Comparison of ENCODE assay signal across 33 mouse cellular contexts in the genomic region with DNA sequence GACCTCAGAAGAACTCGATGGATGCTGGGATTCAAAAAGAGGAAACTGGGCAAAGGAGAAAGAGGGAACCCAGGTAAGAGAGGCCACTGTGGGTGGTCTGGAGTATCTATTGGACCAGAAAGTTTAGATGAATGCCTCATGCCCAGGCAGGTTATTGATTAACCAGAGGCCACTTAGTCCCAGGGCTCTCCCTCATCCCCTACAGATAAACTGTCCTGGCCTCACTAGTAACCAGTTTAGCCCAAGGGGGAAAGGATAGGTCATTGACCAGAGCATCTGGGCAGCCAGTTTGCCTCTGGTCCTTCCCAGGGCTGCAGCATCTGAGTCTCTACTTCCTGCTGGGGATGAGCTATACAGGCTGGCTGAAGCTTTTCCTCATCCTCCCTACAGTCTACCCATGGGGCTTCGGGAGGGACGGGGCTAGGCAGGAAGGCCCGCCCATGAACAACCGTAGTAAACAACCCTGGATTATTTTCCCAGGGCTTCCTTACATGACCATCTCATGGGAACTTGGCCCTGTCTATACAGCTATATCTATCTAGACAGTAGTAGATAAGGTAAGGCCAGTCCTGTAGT. TPM values are rescaled to one million over a fixed set of nuclear protein-coding genes. Genes with fewer than 3 reads are reported as not detected.
DNase-seq lines count a peak whose midpoint lies in the region; ATAC-seq and TF ChIP-seq lines count a peak whose summit lies in the region.
"Had no signal": no experiment of that assay in that cellular context is flagged by ENCODE, and none has a peak within 500 bp of the region (broad histone marks: within the 10 kb centered on the region; RNA-seq: fewer than 3 reads in every experiment).

No protein-coding gene starts in this region.

- no peak for TF ChIP-seq POLR2A in kidney, adult 2 months (IDR thresholded peaks at IDR 0.05; ENCODE audit: low read depth, low read length)

- H3K27ac ChIP-seq in kidney, adult 2 months (ENCODE audit: insufficient read depth, low read depth, low read length) = no peak overlapping the region
- H3K27ac ChIP-seq in liver, embryonic 11.5 days (ENCODE audit: low read depth, low read length) = no peak overlapping the region
- no peak overlapping the region for H3K27ac ChIP-seq in liver, postnatal 0 days (ENCODE audit: low read depth)
- H3K27ac ChIP-seq in intestine, embryonic 16.5 days (ENCODE audit: low read length) = no peak overlapping the region
- H3K27ac ChIP-seq: forebrain, embryonic 13.5 days; heart, embryonic 10.5 days; heart, embryonic 15.5 days; hindbrain, embryonic 10.5 days; hindbrain, embryonic 15.5 days; limb, embryonic 12.5 days; liver, embryonic 14.5 days; midbrain, embryonic 12.5 days; neural tube, embryonic 13.5 days had no signal

- no peak overlapping the region for H3K4me3 ChIP-seq in kidney, adult 2 months (ENCODE audit: insufficient read depth, low read depth, low read length)
- no peak overlapping the region for H3K4me3 ChIP-seq in liver, embryonic 11.5 days (ENCODE audit: low read depth, low read length)
- H3K4me3 ChIP-seq in liver, postnatal 0 days (ENCODE audit: low read depth, low read length) = no peak overlapping the region
- no peak overlapping the region for H3K4me3 ChIP-seq in intestine, embryonic 16.5 days (ENCODE audit: low read length)
- H3K4me3 ChIP-seq: forebrain, embryonic 13.5 days; heart, embryonic 10.5 days; heart, embryonic 15.5 days; hindbrain, embryonic 10.5 days; hindbrain, embryonic 15.5 days; limb, embryonic 12.5 days; midbrain, embryonic 12.5 days; neural tube, embryonic 13.5 days had no signal

- no peak overlapping the region for H3K4me2 ChIP-seq in liver, embryonic 11.5 days
- H3K4me2 ChIP-seq in liver, postnatal 0 days (ENCODE audit: low read depth, low read length) = no peak overlapping the region
- H3K4me2 ChIP-seq in intestine, embryonic 16.5 days (ENCODE audit: low read depth, low read length) = no peak overlapping the region
- H3K4me2 ChIP-seq: forebrain, embryonic 13.5 days; heart, embryonic 15.5 days; hindbrain, embryonic 15.5 days; limb, embryonic 12.5 days; midbrain, embryonic 12.5 days; neural tube, embryonic 13.5 days had no signal

- peak; percentile 7 for DNase-seq in embryo, embryonic 9.5 days (ENCODE audit: extremely low spot score)
- no peak for DNase-seq in embryo, embryonic 10 days (ENCODE audit: low spot score)
- peak; percentile 2 for DNase-seq in kidney, adult 2 months
- no peak for DNase-seq in kidney, adult 18-20 months
- DNase-seq in liver, embryonic 11.5 days (ENCODE audit: low spot score) = no peak
- DNase-seq in liver, postnatal 0 days = no peak
- no peak for DNase-seq in urinary bladder, adult 18-20 months (ENCODE audit: low spot score in 2 of 2)
- DNase-seq: adrenal gland, adult 8-10 months; cerebellum, adult 2 months; cerebellum, postnatal 14 days; gastrocnemius, postnatal 10 days; layer of hippocampus, adult 9-11 months; lung, postnatal 36 days; right cerebral cortex, postnatal 4 days; thymus, postnatal 14 days had no signal

- no peak for TF ChIP-seq CTCF in kidney, adult 2 months (conservative IDR thresholded peaks at IDR 0.05; ENCODE audit: insufficient read depth, insufficient read length, low read depth, low read length)
- no peak for TF ChIP-seq CTCF in liver, postnatal 0 days (IDR thresholded peaks at IDR 0.05; ENCODE audit: low read depth)

- WGBS in kidney, adult 2 months = 56% methylated on average over 5 of the region's 5 CpGs
- 67% methylated on average over 5 of the region's 5 CpGs for WGBS in liver, embryonic 11.5 days
- WGBS in liver, postnatal 0 days (ENCODE audit: insufficient replicate concordance) = 65% methylated on average over 5 of the region's 5 CpGs
- 43% methylated on average over 5 of the region's 5 CpGs for WGBS in intestine, embryonic 16.5 days

- no peaks in the 10 kb centered on the region for H3K27me3 ChIP-seq in kidney, adult 2 months (replicated peaks; ENCODE audit: control insufficient read depth, insufficient read depth, low read length)
- H3K27me3 ChIP-seq in liver, embryonic 11.5 days (replicated peaks; ENCODE audit: control insufficient read depth, insufficient read depth, low read length) = no peaks in the 10 kb centered on the region
- H3K27me3 ChIP-seq in liver, postnatal 0 days (ENCODE audit: insufficient read depth, low read length) = no peaks in the 10 kb centered on the region
- H3K27me3 ChIP-seq in intestine, embryonic 16.5 days (replicated peaks; ENCODE audit: control insufficient read depth, insufficient read depth, low read length) = no peaks in the 10 kb centered on the region
- H3K27me3 ChIP-seq: CH12.LX; forebrain, embryonic 13.5 days; heart, embryonic 15.5 days; hindbrain, embryonic 15.5 days; limb, embryonic 12.5 days; midbrain, embryonic 12.5 days; neural tube, embryonic 13.5 days had no signal

- TF ChIP-seq EP300 in liver, postnatal 0 days (IDR thresholded peaks at IDR 0.05; ENCODE audit: low read depth) = no peak

- no peaks in the 10 kb centered on the region for H3K4me1 ChIP-seq in kidney, adult 2 months (ENCODE audit: control insufficient read depth, insufficient read depth, low read length)
- no peaks in the 10 kb centered on the region; the same call in 1 of the 2 replicates for H3K4me1 ChIP-seq in liver, embryonic 11.5 days (replicated peaks; ENCODE audit: control insufficient read depth, insufficient read depth, low read length)
- H3K4me1 ChIP-seq in liver, postnatal 0 days (ENCODE audit: insufficient read depth) = peaks cover 6% of the 10 kb centered on the region; the same call in 1 of the 2 replicates
- H3K4me1 ChIP-seq in intestine, embryonic 16.5 days (ENCODE audit: control insufficient read depth, insufficient read depth, low read length) = no peaks in the 10 kb centered on the region
- H3K4me1 ChIP-seq: heart, embryonic 10.5 days; heart, embryonic 15.5 days; hindbrain, embryonic 10.5 days; hindbrain, embryonic 15.5 days; limb, embryonic 12.5 days; midbrain, embryonic 12.5 days; neural tube, embryonic 13.5 days had no signal

- H3K9ac ChIP-seq in liver, embryonic 11.5 days (ENCODE audit: low read depth, low read length) = no peak overlapping the region
- no peak overlapping the region for H3K9ac ChIP-seq in liver, postnatal 0 days (replicated peaks)
- H3K9ac ChIP-seq in intestine, embryonic 16.5 days (ENCODE audit: low read depth, low read length) = no peak overlapping the region
- H3K9ac ChIP-seq: forebrain, embryonic 13.5 days; heart, embryonic 15.5 days; hindbrain, embryonic 15.5 days; limb, embryonic 12.5 days; liver, embryonic 14.5 days; midbrain, embryonic 12.5 days; neural tube, embryonic 13.5 days had no signal

- no peaks in the 10 kb centered on the region for H3K36me3 ChIP-seq in kidney, adult 2 months (ENCODE audit: control insufficient read depth, insufficient read depth, low read length)
- peaks cover 3% of the 10 kb centered on the region; the same call in 1 of the 2 replicates for H3K36me3 ChIP-seq in liver, embryonic 11.5 days (ENCODE audit: control insufficient read depth, insufficient read depth, low read length)
- peaks cover 5% of the 10 kb centered on the region for H3K36me3 ChIP-seq in liver, postnatal 0 days (replicated peaks; ENCODE audit: insufficient read depth, low read length)
- H3K36me3 ChIP-seq in intestine, embryonic 16.5 days (ENCODE audit: control insufficient read depth, insufficient read depth, low read length) = no peaks in the 10 kb centered on the region
- H3K36me3 ChIP-seq: heart, embryonic 15.5 days; hindbrain, embryonic 15.5 days had no signal

- no peaks in the 10 kb centered on the region for H3K9me3 ChIP-seq in liver, embryonic 11.5 days (ENCODE audit: control insufficient read depth, low read length)
- H3K9me3 ChIP-seq in liver, postnatal 0 days (ENCODE audit: low read length) = no peaks in the 10 kb centered on the region
- no peaks in the 10 kb centered on the region for H3K9me3 ChIP-seq in intestine, embryonic 16.5 days (ENCODE audit: control insufficient read depth, low read length)
- H3K9me3 ChIP-seq: forebrain, embryonic 13.5 days; heart, embryonic 10.5 days; heart, embryonic 15.5 days; hindbrain, embryonic 10.5 days; hindbrain, embryonic 15.5 days; limb, embryonic 12.5 days; midbrain, embryonic 12.5 days; neural tube, embryonic 13.5 days had no signal

- ATAC-seq in liver, embryonic 11.5 days (replicated peaks; ENCODE audit: low FRiP score) = peak; percentile 37; the same call in 1 of the 2 replicates
- ATAC-seq in liver, postnatal 0 days = no peak
- ATAC-seq in intestine, embryonic 16.5 days = peak; percentile 36; the same call in 1 of the 2 replicates
- ATAC-seq: forebrain, embryonic 13.5 days; inflammation-experienced regulatory T-cells, adult 6 months had no signal

RNA-seq across cellular contexts. Expression of gene Gm38100, which starts 6.3 kb away (rescaled TPM):
- not detected in 2 replicates for polyA plus RNA-seq in kidney, adult 2 months (2012; rRNA removed)
- 0.12 TPM in 1 of 2 replicates, not detected in the other for polyA plus RNA-seq in liver, embryonic 11.5 days (2014; fragmentation: Nextera tagmentation; extraction: Ambion mirVana)
- not detected in 2 replicates for polyA plus RNA-seq in liver, postnatal 0 days (2015; fragmentation: Nextera tagmentation; extraction: Ambion mirVana)
- 0.07 TPM in 1 of 2 replicates, not detected in the other for polyA plus RNA-seq in intestine, embryonic 16.5 days (2015; fragmentation: Nextera tagmentation; extraction: Ambion mirVana)
- polyA plus RNA-seq: C2C12; cerebellum, adult 2 months; cortical plate, adult 2 months; gonadal fat pad, adult 2 months; hindbrain, embryonic 15.5 days; inflammation-experienced regulatory T-cells, adult 6 months; large intestine, adult 2 months; limb, embryonic 12.5 days; liver, embryonic 14.5 days; lung, embryonic 16.5 days; neural tube, embryonic 13.5 days; spleen, adult 2 months had no signal

RNA-seq across cellular contexts. Expression of gene Exo1, which starts 33.4 kb away (rescaled TPM):
- 0.05 and 0.14 TPM in 2 replicates for polyA plus RNA-seq in kidney, adult 2 months (2012; rRNA removed)
- 124 and 131 TPM in 2 replicates for polyA plus RNA-seq in liver, embryonic 11.5 days (2014; fragmentation: Nextera tagmentation; extraction: Ambion mirVana)
- 10.8 and 13.6 TPM in 2 replicates for polyA plus RNA-seq in liver, postnatal 0 days (2015; fragmentation: Nextera tagmentation; extraction: Ambion mirVana)
- polyA plus RNA-seq in intestine, embryonic 16.5 days (2015; fragmentation: Nextera tagmentation; extraction: Ambion mirVana) = 44.2 and 46.2 TPM in 2 replicates

Comparison
In these comparisons a context has a peak if more than half of its experiments do, and no peak if none do; other contexts are left out.
1. DNase-seq: peak in embryo, embryonic 9.5 days (single experiment) and kidney, adult 2 months (single experiment); none in embryo, embryonic 10 days (single experiment), kidney, adult 18-20 months (single experiment), liver, embryonic 11.5 days (single experiment), liver, postnatal 0 days (single experiment) and urinary bladder, adult 18-20 months (0 of 2).
2. RNA of gene Exo1, which starts 33.4 kb away (polyA plus RNA-seq): 124 to 131 TPM in liver, embryonic 11.5 days, 44.2 to 46.2 TPM in intestine, embryonic 16.5 days and 10.8 to 13.6 TPM in liver, postnatal 0 days; 0.05 to 0.14 TPM in kidney, adult 2 months; every median in the first group is over 10 times any median in the second.